Mouse (Mus musculus): ENCODE measurements around the gene Tcf25.

DNA sequence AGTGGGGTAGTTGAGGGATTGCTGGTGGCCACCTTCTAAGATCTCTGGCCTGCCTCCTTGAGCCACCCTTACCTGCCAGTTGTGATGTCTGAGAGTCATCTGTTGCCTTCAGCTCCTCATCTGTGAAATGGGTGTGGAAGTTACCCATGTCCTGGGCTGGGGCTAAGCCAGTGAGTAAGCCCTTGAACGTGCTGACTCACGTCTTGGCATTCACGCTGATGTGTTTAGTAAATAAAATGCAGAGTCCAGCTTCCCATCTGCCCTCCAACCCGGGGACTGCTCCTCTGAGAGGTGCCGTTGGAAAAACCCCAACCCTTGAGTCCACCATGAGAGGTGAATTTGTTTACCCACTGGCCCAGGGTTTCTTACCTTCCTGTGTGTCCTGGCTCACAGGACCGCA, 27.7 kb upstream of the Tcf25 start:
- TF ChIP-seq EP300 (optimal IDR thresholded peaks at IDR 0.05): no peak
- TF ChIP-seq CTCF (IDR thresholded peaks at IDR 0.05; ENCODE audit: low read depth): no peak

All from stomach, postnatal 0 days (tissue).